Mouse (Mus musculus) hindbrain, postnatal 0 days (tissue): ENCODE results near the gene Pkdcc. TPM values are rescaled to one million over a fixed set of nuclear protein-coding genes. Genes with fewer than 3 reads are reported as not detected.

Experiments used
- ATAC-seq: fragments of 200-750 bp; cut with Nextera tagmentation; 2 replicates; pipeline ENCODE4 v1.8.0; 2017; ENCODE audit warnings: mild to moderate bottlenecking, moderate TSS enrichment, moderate library complexity
- DNase-seq: peaks from one replicate; pipeline ENCODE4 v3.0.0-alpha.2; 2015; ENCODE audit warnings: low spot score
- H3K27ac ChIP-seq: fragments of 300-500 bp; sonication (generic); 2 replicates; pipeline ENCODE4 v1.5.1; 2014; ENCODE audit warnings: mild to moderate bottlenecking
- H3K27me3 ChIP-seq: fragments of 300-500 bp; sonication (generic); 2 replicates; pipeline ENCODE4 v1.6.1; 2014; ENCODE audit warnings: low read length, mixed read lengths; ENCODE audit not compliant: insufficient read depth
- H3K36me3 ChIP-seq: fragments of 300-500 bp; sonication (generic); 2 replicates; pipeline ENCODE4 v1.6.1; 2014; ENCODE audit warnings: low read length, mixed read lengths; ENCODE audit not compliant: insufficient read depth
- H3K4me1 ChIP-seq: fragments of 300-500 bp; sonication (generic); 2 replicates; pipeline ENCODE4 v1.6.1; 2014; ENCODE audit warnings: antibody characterized with exemption, low read length, mixed read lengths; ENCODE audit not compliant: insufficient read depth
- H3K4me2 ChIP-seq: fragments of 300-500 bp; sonication (generic); 2 replicates; pipeline ENCODE4 v1.6.1; 2014; ENCODE audit warnings: low read depth, mild to moderate bottlenecking, low read length, moderate library complexity, mixed read lengths
- H3K4me3 ChIP-seq: fragments of 300-500 bp; sonication (generic); 2 replicates; pipeline ENCODE4 v1.5.1; 2014; ENCODE audit warnings: low read length
- H3K9ac ChIP-seq: fragments of 300-500 bp; sonication (generic); replicated peaks from 2 replicates; pipeline ENCODE4 v1.6.1; 2014; ENCODE audit warnings: mild to moderate bottlenecking, low read length, moderate library complexity, mixed read lengths
- H3K9me3 ChIP-seq: fragments of 300-500 bp; sonication (generic); 2 replicates; pipeline ENCODE4 v1.6.1; 2016; ENCODE audit warnings: low read length, mixed read lengths
- CTCF ChIP-seq: IDR thresholded peaks from 2 replicates; pipeline ENCODE4 v1.5.1; 2016; ENCODE audit warnings: antibody characterized with exemption, control low read depth, low read depth
- WGBS: fragments of 180-500 bp; shearing (Covaris S2); extraction: QIAGEN DNeasy Blood & Tissue Kit; methylation state at CpG from one replicate; pipeline ENCODE4 v1.1.7; 2014; 5-methylcytosine and 5-hydroxymethylcytosine counted together
- polyA plus RNA-seq: library from polyadenylated mRNA; unstranded; fragments of >200 nt; fragmentation: Nextera tagmentation; extraction: Ambion mirVana; gene quantifications from 2 replicates; pipeline ENCODE4 v1.2.1, GENCODE M21; 2015
- total RNA-seq: library from RNA; depleted of rRNA; stranded (reverse); fragments of >200 nt; gene quantifications from 2 replicates; pipeline ENCODE4 v1.2.3, GENCODE M21; 2014

Pkdcc gene
- total and polyA plus RNA-seq, 2 experiments from 2014 or later: 3.3 to 61.0 TPM

GRCm38 (mm10) chr17:83246090-83246489 is 31.0 kb downstream of the Pkdcc start:
- Histone ChIP-seq H3K4me1 (no peaks in the 10 kb centered on the region), H3K4me2 (no peak overlapping the region), H3K9me3 (no peaks in the 10 kb centered on the region), H3K4me3 (no peak overlapping the region), H3K9ac (no peak overlapping the region), H3K27me3 (no peaks in the 10 kb centered on the region), H3K36me3 (no peaks in the 10 kb centered on the region), H3K27ac (no peak overlapping the region)
- peak; percentile 55; the same call in 1 of the 2 replicates for ATAC-seq
- whole genome bisulfite sequencing: 27% methylated on average over 7 of the region's 7 CpGs
- no peak for DNase-seq
- TF ChIP-seq CTCF: no peak

- no peaks in the 10 kb centered on the region for H3K9me3 ChIP-seq
- TF ChIP-seq CTCF: no peak
- no peak overlapping the region for H3K4me3 ChIP-seq
- ATAC-seq: no peak
- H3K27ac ChIP-seq: no peak overlapping the region
- no peaks in the 10 kb centered on the region for H3K27me3 ChIP-seq
- no peak for DNase-seq
- WGBS: 67% methylated on average over 4 of the region's 4 CpGs
- no peak overlapping the region for H3K9ac ChIP-seq
- no peak overlapping the region for H3K4me2 ChIP-seq
- no peaks in the 10 kb centered on the region for H3K4me1 ChIP-seq
- H3K36me3 ChIP-seq: no peaks in the 10 kb centered on the region
Measured at GRCm38 (mm10) chr17:83247176-83247575, 32.1 kb downstream of the Pkdcc start.

GRCm38 (mm10) chr17:83248467-83248866 is 33.4 kb downstream of the Pkdcc start:
- Histone ChIP-seq H3K9ac (no peak overlapping the region), H3K9me3 (no peaks in the 10 kb centered on the region), H3K27me3 (no peaks in the 10 kb centered on the region), H3K4me3 (no peak overlapping the region), H3K27ac (no peak overlapping the region), H3K4me2 (no peak overlapping the region), H3K4me1 (no peaks in the 10 kb centered on the region), H3K36me3 (no peaks in the 10 kb centered on the region)
- no peak for DNase-seq
- 58% methylated on average over 2 of the region's 2 CpGs for WGBS
- TF ChIP-seq CTCF: no peak
- no peak for ATAC-seq

- Histone ChIP-seq H3K4me1 (no peaks in the 10 kb centered on the region), H3K27me3 (no peaks in the 10 kb centered on the region), H3K36me3 (no peaks in the 10 kb centered on the region), H3K9me3 (no peaks in the 10 kb centered on the region), H3K4me3 (no peak overlapping the region), H3K27ac (no peak overlapping the region), H3K4me2 (no peak overlapping the region), H3K9ac (no peak overlapping the region)
- ATAC-seq (no peak), DNase-seq (no peak)
- no peak for TF ChIP-seq CTCF
- 81% methylated on average over 18 of the region's 18 CpGs for WGBS
Measured at GRCm38 (mm10) chr17:83250903-83251526, 35.9 kb downstream of the Pkdcc start.

GRCm38 (mm10) chr17:83253051-83253649 is 38.1 kb downstream of the Pkdcc start:
- Histone ChIP-seq H3K27ac (no peak overlapping the region), H3K4me2 (no peak overlapping the region), H3K4me3 (no peak overlapping the region), H3K9me3 (no peaks in the 10 kb centered on the region), H3K36me3 (no peaks in the 10 kb centered on the region), H3K27me3 (no peaks in the 10 kb centered on the region), H3K4me1 (no peaks in the 10 kb centered on the region), H3K9ac (no peak overlapping the region)
- ATAC-seq (peak; percentile 64; the same call in 1 of the 2 replicates), DNase-seq (peak; percentile 88)
- TF ChIP-seq CTCF: peak; percentile 95
- 23% methylated on average over 12 of the region's 12 CpGs for WGBS

- 0 out of 2 replicates have a peak, but pooled peaks have one; percentile 3 for TF ChIP-seq CTCF
- Histone ChIP-seq H3K4me3 (no peak overlapping the region), H3K9me3 (no peaks in the 10 kb centered on the region), H3K27me3 (no peaks in the 10 kb centered on the region), H3K4me2 (peak overlapping the region; percentile 49), H3K27ac (no peak overlapping the region), H3K9ac (no peak overlapping the region), H3K4me1 (0 out of 2 replicates have a peak, but pooled peaks cover 3% of the 10 kb centered on the region), H3K36me3 (no peaks in the 10 kb centered on the region)
- 42% methylated on average over 23 of the region's 23 CpGs for WGBS
- ATAC-seq (peak; percentile 97), DNase-seq (peak; percentile 92)
Measured at GRCm38 (mm10) chr17:83267202-83268128, 52.4 kb downstream of the Pkdcc start.
